Mouse (Mus musculus) layer of hippocampus, adult 9-10 months (tissue): ENCODE measurements around the gene Epha3.

Source experiments
- DNase-seq: peaks from one replicate; pipeline ENCODE4 v3.0.0; 2022; ENCODE audit warnings: low spot score

Gene Epha3

GRCm38 (mm10) chr16:63863913-63864330 is at the start of gene Epha3:
TSS of gene Epha3 (minus strand) at chr16:63864175.
- DNase-seq: no peak

- DNase-seq: no peak
These were observed 39.5 kb upstream of the Epha3 start for GRCm38 (mm10) chr16:63903425-63903824.

DNA sequence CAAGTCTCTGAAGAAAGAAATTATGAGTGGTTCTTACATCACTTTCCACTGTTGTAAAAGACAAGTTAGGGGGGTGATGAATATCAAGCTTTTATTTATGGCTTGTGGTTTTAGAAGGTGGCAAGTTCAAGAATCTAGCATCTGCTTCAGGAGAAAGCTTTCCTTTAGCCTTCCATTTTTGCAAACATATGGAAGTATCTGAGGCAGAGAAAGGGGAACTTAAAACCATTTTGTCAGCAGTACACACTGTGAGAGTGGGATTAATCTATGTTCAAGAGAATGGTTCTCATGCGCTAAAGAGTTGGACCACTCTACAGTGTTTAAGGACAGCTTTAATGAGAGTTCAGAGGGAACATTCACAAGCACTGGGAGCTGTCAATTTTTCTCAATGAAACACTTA is 17.2 kb upstream of the Epha3 start:
- no peak for DNase-seq

DNA sequence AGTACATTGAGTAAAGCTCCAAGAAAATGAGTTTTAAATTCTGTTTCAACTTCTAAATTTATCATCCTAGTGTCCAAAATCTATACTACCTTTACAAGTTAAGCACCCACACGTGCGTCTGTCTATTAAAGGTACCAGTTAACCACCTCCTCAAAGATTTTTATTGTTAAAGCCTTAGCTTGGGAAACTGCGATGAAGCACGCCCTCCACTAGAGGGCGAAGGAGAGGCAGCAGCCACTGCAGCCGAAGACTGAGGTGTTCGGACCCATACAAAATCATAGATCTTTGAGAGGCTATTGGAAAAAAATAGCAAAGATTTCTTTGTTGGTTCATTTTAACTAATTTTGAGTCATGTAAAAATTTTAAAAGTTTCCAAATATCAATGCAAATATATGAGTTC is 8.3 kb upstream of the Epha3 start:
- no peak for DNase-seq

GRCm38 (mm10) chr16:63864463-63864976 is 545 bp upstream of the Epha3 start:
- no peak for DNase-seq

GRCm38 (mm10) chr16:63863181-63863580 is 794 bp downstream of the Epha3 start:
- no peak for DNase-seq

- no peak for DNase-seq
These were observed 6.4 kb downstream of the Epha3 start for GRCm38 (mm10) chr16:63857561-63857960.

DNA sequence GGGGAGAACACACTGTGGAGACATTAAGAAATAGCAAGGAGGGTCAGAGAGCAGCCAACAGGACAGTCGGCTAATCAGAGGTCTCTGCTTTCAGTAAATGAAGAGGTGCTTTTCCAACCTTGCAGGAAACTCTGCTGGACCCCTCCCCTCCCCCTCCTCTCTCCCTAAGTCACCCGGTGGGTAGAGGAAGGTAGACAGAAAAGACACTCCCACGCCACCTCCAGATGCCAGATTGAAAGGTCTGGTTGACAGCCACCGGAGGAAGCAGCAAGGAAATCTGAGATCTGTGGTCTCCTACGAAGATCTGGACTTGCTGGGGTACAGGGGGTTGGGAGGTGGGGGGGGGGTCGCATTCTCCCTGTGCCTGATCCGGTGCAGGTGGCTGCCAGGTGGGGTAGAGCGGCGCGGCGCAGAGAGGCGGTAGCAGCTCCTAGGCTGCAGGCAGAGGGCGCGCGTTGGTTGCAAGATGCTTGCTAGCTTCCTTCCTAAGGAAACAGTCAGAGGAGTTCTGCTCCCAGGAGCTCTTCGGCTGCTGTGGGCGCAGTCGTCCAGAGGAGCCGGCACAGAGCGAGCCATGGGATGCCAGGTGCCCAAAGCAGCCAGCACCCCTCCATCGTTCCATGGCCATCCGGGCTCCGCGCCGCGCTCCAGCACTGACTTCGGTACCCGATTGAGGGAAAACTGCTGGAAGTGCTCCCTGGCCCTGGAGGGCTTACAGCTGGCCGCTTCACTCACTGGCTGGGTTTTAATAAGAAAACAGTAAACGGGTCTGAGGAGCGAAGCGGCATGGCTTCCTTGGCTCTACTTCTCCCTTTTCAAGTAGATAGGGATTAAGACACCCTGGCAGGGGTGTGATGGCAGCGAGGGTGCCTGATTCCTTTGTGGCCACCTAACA is 7.1 kb downstream of the Epha3 start:
- DNase-seq: no peak

- no peak for DNase-seq
These were observed 13.7 kb downstream of the Epha3 start for GRCm38 (mm10) chr16:63850297-63850696.

DNA sequence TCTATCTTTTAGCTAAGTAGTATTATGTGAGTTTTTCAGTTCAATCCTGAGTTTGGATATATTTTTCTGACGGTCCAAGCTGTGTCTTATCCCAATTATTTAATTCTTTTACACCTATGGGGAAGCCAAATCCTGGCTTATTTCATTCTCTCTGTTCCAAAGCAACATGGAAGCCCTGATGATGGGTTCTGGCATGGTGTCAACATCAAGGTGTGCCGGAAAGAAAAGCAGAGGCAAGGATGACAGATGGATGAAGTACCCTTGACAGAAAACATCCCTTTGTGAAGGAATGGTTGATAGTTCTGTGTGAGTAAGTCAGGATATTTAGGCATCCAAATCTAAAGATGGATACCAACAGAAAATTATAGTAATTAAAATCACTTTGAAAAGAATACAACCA is 21.1 kb downstream of the Epha3 start:
- no peak for DNase-seq

GRCm38 (mm10) chr16:63837466-63837865 is 26.5 kb downstream of the Epha3 start:
- no peak for DNase-seq

DNA sequence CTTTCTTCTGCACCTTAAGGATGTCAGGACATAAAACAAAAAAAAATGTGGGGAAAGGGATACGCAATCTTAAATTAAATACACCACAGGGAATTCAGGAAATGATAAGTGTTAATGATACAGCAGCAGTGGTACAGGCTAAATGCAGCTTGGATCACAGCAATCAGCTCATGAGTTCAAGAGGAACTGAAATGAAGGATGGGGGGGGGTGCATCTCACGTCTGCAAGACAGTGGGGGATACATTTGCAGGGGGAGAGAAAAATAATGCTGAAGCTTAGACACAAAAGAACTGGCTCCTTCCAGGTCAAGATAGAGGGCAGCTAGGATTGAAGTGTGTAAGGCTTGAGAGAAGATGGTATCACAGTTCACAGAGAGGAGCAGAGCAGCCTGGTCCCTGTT is 42.8 kb downstream of the Epha3 start:
- no peak for DNase-seq

- DNase-seq: peak; percentile 46
These were observed 46.4 kb downstream of the Epha3 start for GRCm38 (mm10) chr16:63817606-63818005.

GRCm38 (mm10) chr16:63816672-63817071 is 47.3 kb downstream of the Epha3 start:
- no peak for DNase-seq

DNA sequence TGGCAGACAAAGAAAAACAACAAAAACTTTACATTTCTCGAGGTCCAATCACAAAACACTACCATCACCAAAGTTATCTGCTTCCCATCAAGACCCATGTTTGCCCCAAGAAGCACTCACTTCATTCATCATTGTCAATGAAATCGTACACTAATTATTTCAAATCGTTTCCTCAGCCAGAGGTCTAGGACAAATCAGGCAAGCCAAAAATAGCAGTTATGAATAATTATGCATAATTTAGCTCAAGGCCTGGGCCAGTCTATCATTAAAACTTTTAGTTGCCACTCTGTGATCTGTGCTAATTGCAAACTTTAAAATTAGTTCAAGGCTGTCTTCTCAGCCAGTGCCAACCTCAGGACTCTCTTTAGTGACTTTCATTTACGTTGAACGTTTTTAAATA is 54.1 kb downstream of the Epha3 start:
- no peak for DNase-seq

DNA sequence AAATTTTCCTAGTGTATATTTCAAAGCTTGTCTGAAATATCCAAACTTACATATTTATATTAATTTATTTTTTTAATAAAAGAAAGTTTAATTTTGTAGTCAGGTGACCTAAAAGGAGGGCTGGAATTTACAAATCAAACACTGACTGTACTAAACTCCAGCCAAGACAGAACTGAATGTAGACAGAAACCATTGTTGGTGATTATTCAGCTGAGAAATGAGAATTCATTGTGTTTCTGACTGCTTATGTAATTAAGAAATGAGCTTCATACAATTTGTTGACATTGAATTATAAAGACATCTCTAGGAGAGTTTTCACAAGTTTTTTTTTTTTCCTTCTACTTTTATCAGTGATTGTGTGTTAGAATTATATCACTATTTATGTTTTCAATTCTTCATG is 55.0 kb downstream of the Epha3 start:
- DNase-seq: no peak

- no peak for DNase-seq
These were observed 57.4 kb downstream of the Epha3 start for GRCm38 (mm10) chr16:63806437-63807129.

DNA sequence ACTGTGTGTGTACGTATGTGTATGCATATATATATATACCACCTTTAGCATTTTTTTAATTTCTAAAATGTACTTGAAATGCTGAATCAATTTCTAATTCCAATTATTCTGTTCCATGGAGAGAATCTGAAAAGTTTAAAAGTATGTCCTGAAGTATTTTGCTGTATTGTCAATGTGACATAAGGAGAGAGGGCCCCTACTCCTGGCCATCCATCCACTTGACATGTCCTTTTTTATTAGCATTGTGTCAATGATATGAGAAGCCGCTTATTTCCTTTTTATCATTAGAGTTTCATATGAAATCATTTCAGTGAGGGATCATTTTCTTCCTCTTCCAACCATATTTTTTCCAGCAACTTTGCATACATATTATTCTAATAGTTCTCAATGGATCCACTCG is 58.0 kb downstream of the Epha3 start:
- DNase-seq: no peak

- DNase-seq: no peak
These were observed 62.5 kb downstream of the Epha3 start for GRCm38 (mm10) chr16:63801436-63801835.

DNA sequence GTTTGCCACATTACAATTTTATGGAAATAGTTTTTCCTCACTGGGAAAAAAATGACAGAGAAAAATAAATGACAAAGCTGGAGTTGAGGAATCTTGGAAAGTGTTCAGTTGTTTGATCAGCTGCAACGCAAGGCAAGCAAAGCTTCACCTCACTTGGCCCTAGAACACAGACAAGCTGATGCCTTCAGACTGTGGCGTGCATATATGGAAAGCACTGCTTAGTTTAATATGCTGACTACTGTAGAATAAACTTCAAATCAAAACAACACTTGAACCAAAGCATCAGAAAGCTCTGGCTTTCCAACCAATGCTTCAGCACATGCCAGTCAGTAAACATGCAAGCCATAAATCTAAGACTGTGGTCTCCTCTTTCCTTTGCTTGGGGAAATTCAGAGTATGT is 65.6 kb downstream of the Epha3 start:
- no peak for DNase-seq

- no peak for DNase-seq
These were observed 69.7 kb downstream of the Epha3 start for GRCm38 (mm10) chr16:63794292-63794691.

GRCm38 (mm10) chr16:63793805-63794204 is 70.2 kb downstream of the Epha3 start:
- no peak for DNase-seq

DNA sequence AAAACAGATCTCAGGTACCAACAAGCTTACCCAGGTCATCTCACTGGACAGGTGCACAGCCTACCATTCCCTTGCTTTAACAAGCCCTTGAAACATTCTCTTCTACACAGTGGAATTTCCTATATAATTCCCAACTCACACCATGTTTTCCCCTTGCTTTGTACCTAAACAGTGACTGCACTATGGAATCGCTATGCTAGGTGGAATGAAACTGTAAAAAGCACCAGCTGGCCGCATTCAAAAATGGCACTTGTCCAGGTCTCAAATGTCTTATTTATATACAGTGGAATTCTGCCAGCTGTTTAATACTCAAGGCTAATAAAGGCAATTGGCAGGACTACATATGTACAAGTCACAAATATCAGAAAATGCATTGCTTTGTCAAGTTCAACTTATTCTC is 71.9 kb downstream of the Epha3 start:
- no peak for DNase-seq
